Mouse (Mus musculus) heart, postnatal 0 days (tissue): ENCODE results near the gene Fgd6. TPM values are rescaled to one million over a fixed set of nuclear protein-coding genes. Genes with fewer than 3 reads are reported as not detected.
A peak's percentile ranks its signal among the peaks of the same experiment; 100 is the strongest.

ENCODE experiments used
- ATAC-seq: fragments of 200-750 bp; cut with Nextera tagmentation; 2 replicates; pipeline ENCODE4 v1.8.0; 2017; ENCODE audit warnings: low read depth, moderate number of reproducible peaks, moderate library complexity; ENCODE audit not compliant: insufficient read depth
- DNase-seq: peaks from one replicate; pipeline ENCODE4 v3.0.0-alpha.2; 2016; ENCODE audit warnings: low spot score
- H3K27ac ChIP-seq: fragments of 300-500 bp; sonication (generic); 2 replicates; pipeline ENCODE4 v1.5.1; 2014; ENCODE audit warnings: low read depth, mild to moderate bottlenecking
- H3K27me3 ChIP-seq: fragments of 300-500 bp; sonication (generic); 2 replicates; pipeline ENCODE4 v1.6.1; 2014; ENCODE audit warnings: low read length, mixed read lengths; ENCODE audit not compliant: control insufficient read depth, insufficient read depth
- H3K36me3 ChIP-seq: fragments of 300-500 bp; sonication (generic); replicated peaks from 2 replicates; pipeline ENCODE4 v1.6.1; 2014; ENCODE audit warnings: low read length, mixed read lengths; ENCODE audit not compliant: control insufficient read depth, insufficient read depth
- H3K4me1 ChIP-seq: fragments of 300-500 bp; sonication (generic); 2 replicates; pipeline ENCODE4 v1.6.1; 2014; ENCODE audit warnings: antibody characterized with exemption; ENCODE audit not compliant: control insufficient read depth, insufficient read depth
- H3K4me2 ChIP-seq: fragments of 300-500 bp; sonication (generic); 2 replicates; pipeline ENCODE4 v1.6.1; 2014; ENCODE audit warnings: low read depth, mild to moderate bottlenecking, low read length, moderate library complexity
- H3K4me3 ChIP-seq: fragments of 300-500 bp; sonication (generic); 2 replicates; pipeline ENCODE4 v1.5.1; 2014; ENCODE audit warnings: low read depth, low read length
- H3K9ac ChIP-seq: fragments of 300-500 bp; sonication (generic); replicated peaks from 2 replicates; pipeline ENCODE4 v1.6.1; 2014; ENCODE audit warnings: low read depth, low read length, mixed read lengths
- H3K9me3 ChIP-seq: fragments of 300-500 bp; sonication (generic); replicated peaks from 2 replicates; pipeline ENCODE4 v1.6.1; 2016; ENCODE audit warnings: low read length; ENCODE audit not compliant: control insufficient read depth
- CTCF ChIP-seq: IDR thresholded peaks from 2 replicates; pipeline ENCODE4 v1.5.1; 2016; ENCODE audit warnings: antibody characterized with exemption, control low read depth, low read depth
- EP300 ChIP-seq: IDR thresholded peaks from 2 replicates; pipeline ENCODE4 v1.6.1; 2016; ENCODE audit warnings: antibody characterized with exemption, low read depth
- WGBS: fragments of 180-500 bp; shearing (Covaris S2); extraction: QIAGEN DNeasy Blood & Tissue Kit; methylation state at CpG from one replicate; pipeline ENCODE4 v1.1.7; 2014; 5-methylcytosine and 5-hydroxymethylcytosine counted together
- polyA plus RNA-seq: library from polyadenylated mRNA; unstranded; fragments of >200 nt; fragmentation: Nextera tagmentation; extraction: Ambion mirVana; gene quantifications from 2 replicates; pipeline ENCODE4 v1.2.1, GENCODE M21; 2015
- total RNA-seq: library from RNA; depleted of rRNA; stranded (reverse); fragments of >200 nt; gene quantifications from 2 replicates; pipeline ENCODE4 v1.2.3, GENCODE M21; 2014; ENCODE audit warnings: low replicate concordance; rRNA removed

Gene Fgd6
- total RNA-seq (2.7 and 3.6 TPM in 2 replicates), polyA plus RNA-seq (1.3 and 1.4 TPM in 2 replicates)

DNA sequence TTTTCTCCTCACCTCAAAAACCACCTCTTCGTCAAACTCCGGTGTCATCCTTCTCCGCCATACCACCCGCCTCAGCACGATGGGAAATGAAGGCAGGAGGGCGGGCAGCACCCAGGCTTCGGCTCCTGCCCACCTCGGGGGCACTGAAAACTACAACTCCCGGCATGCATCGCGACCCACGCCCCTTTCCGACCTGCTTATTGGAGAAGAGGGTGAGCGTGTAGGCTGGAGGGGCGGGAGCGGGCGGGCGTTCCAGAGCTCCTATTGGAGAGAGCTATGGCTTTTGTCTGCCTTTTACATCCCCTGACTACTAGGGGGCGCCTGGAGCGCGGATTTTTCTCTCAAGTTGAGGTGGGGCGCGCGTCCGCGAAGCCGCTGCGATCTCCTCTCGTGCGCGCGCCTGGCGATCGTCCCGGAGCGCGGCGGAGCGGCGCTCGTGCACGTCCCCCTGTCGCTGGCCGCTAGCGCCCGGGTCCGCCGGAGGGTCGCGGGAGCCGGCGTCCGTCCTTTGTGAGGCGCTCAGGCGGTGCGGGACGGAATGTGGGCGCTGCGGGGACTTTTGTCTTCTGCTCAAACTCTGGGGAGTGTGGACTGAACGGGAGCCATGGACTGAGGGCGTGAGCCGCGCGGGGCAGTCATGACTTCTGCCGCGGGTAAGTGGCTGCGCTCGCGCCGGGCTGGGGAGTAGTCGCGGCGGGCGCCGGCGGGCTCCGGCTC lies at the start of gene Fgd6, which contains the start of gene Vezt:
Fgd6 (plus strand) TSS at position 344 of the 717 bp plus-strand sequence.
Vezt (minus strand) TSS at position 160 of the 717 bp plus-strand sequence.
- DNase-seq (peak; percentile 99), ATAC-seq (peak; percentile 98)
- Histone ChIP-seq H3K4me2 (peak within 1 kb of the TSS; percentile 90), H3K9me3 (no peaks in the 10 kb centered on the region), H3K27me3 (no peaks in the 10 kb centered on the region), H3K4me1 (peaks cover 17% of the 10 kb centered on the region), H3K4me3 (peak within 1 kb of the TSS; percentile 82), H3K9ac (peak within 1 kb of the TSS; percentile 85), H3K27ac (peak within 1 kb of the TSS; percentile 84), H3K36me3 (no peaks in the 10 kb centered on the region)
- TF ChIP-seq EP300: peak; percentile 71
- peak; percentile 77 for TF ChIP-seq CTCF
- WGBS: under 1% methylated on average over 76 of the region's 77 CpGs

DNA sequence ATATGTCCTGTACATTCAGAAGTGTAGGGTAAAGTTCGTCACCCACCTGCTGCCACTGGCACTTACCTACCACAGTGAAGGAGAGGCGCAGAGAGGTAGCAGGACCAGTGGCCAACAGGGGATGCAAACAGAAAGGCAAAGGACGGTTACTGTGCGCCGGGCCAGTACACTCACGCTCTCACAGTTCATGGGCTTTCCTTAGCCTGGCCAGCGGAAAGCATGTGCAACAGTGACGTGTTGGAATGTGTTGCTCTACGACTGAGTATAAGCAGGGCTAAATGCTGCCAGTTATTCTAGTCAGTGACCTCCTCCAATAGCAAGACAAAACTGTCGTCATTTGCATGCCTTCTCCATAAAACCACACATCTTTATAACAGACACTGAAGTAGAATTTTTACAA lies 41.7 kb upstream of the Fgd6 start:
- TF ChIP-seq CTCF: no peak
- no peak for TF ChIP-seq EP300
- ATAC-seq: peak; percentile 82
- no peak overlapping the region for H3K4me3 ChIP-seq
- H3K27ac ChIP-seq: 0 out of 2 replicates have a peak overlapping the region, but pooled peaks have one; percentile 38
- WGBS: 61% methylated on average over 10 of the region's 10 CpGs
- H3K4me2 ChIP-seq: no peak overlapping the region
- no peak overlapping the region for H3K9ac ChIP-seq
- no peaks in the 10 kb centered on the region for H3K4me1 ChIP-seq
- no peaks in the 10 kb centered on the region for H3K27me3 ChIP-seq
- peaks cover 82% of the 10 kb centered on the region for H3K36me3 ChIP-seq
- DNase-seq: peak; percentile 64
- H3K9me3 ChIP-seq: no peaks in the 10 kb centered on the region

DNA sequence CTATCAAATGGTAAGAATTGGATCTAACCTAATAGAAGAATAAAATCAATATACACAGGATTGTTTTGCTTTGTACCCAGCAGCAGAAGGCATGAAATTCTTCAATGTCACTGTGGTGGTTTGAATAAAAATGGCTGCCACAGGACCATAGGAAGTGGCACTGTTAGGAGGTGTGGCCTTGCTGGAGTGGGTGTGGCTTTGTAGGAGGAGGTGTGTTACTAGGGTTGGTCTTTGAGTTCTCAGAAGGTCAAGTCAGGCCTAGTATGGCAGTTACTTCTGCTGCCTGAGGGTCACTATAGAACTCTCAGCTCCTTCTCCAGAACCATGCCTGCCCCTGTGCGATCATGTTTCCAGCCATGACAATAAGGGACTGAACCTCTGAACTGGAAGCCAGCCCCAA lies 40.7 kb upstream of the Fgd6 start:
- no peak overlapping the region for H3K4me3 ChIP-seq
- no peak overlapping the region for H3K27ac ChIP-seq
- H3K27me3 ChIP-seq: no peaks in the 10 kb centered on the region
- peak; percentile 17; the same call in 1 of the 2 replicates for ATAC-seq
- DNase-seq: no peak
- H3K4me1 ChIP-seq: no peaks in the 10 kb centered on the region
- WGBS: 100% methylated on average over 1 of the region's 1 CpGs
- peaks cover 85% of the 10 kb centered on the region for H3K36me3 ChIP-seq
- H3K4me2 ChIP-seq: no peak overlapping the region
- H3K9ac ChIP-seq: no peak overlapping the region
- no peak for TF ChIP-seq EP300
- TF ChIP-seq CTCF: no peak
- H3K9me3 ChIP-seq: no peaks in the 10 kb centered on the region

DNA sequence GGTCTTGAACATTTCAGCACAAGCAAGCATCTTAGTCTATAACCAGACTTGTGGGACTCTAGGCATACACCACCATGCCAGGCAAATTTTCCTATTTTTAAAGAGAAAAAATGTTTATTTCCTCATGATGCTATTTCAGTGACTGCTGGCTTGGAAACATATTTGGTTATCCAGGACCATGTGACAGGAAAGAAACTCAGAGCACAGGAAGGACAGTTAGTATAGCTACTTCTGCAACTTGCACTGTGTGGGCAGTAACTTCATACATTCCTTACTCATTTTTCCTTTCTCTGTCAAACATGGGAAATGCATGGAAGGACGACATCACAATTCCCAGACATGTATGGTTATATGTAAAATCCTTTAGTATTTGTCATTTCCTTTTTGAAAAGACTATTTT lies 36.4 kb upstream of the Fgd6 start:
- peaks cover 85% of the 10 kb centered on the region for H3K36me3 ChIP-seq

DNA sequence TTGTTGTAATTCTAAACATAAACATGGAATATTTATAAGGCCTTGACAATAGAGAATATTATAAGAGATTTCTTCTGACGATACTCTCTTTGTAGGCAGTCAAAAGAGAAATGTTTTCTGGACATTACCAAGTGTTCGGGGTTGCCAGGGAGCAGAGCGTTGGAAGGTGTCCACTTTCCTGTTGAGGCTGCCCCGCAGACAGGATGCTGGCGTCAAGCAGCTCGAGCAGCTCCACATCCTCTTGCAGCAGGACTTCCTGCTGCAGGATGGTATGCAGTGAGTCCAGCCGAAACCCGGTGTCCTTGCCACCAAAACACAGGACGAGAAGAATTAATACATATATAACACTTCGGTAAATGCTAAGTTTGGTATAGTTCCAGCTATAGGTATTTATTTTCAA lies 35.6 kb upstream of the Fgd6 start:
- TF ChIP-seq CTCF (no peak), EP300 (no peak)

More for the DNA sequence above, 36.4 kb upstream of the Fgd6 start:
- DNase-seq (no peak), ATAC-seq (no peak)
- H3K4me1 ChIP-seq: no peaks in the 10 kb centered on the region
- no peak overlapping the region for H3K4me3 ChIP-seq
- WGBS: 67% methylated on average over 1 of the region's 1 CpGs
- no peak overlapping the region for H3K4me2 ChIP-seq
- H3K27me3 ChIP-seq: no peaks in the 10 kb centered on the region
- no peaks in the 10 kb centered on the region for H3K9me3 ChIP-seq
- no peak overlapping the region for H3K9ac ChIP-seq
- TF ChIP-seq EP300 (no peak), CTCF (no peak)
- H3K27ac ChIP-seq: peak overlapping the region; percentile 36; the same call in 1 of the 2 replicates

More for the DNA sequence above, 35.6 kb upstream of the Fgd6 start:
- Histone ChIP-seq H3K27ac (no peak overlapping the region), H3K4me2 (no peak overlapping the region), H3K27me3 (no peaks in the 10 kb centered on the region), H3K9ac (no peak overlapping the region), H3K9me3 (no peaks in the 10 kb centered on the region), H3K4me1 (no peaks in the 10 kb centered on the region), H3K4me3 (no peak overlapping the region), H3K36me3 (peaks cover 85% of the 10 kb centered on the region)
- ATAC-seq (no peak; the same call in 1 of the 2 replicates), DNase-seq (peak; percentile 23)
- WGBS: 64% methylated on average over 10 of the region's 10 CpGs
